Mouse (Mus musculus) midbrain, embryonic 16.5 days (tissue): ENCODE data around the gene Inpp5a. TPM values are rescaled to one million over a fixed set of nuclear protein-coding genes. Genes with fewer than 3 reads are reported as not detected.

Experiments used
- ATAC-seq: fragments of 200-750 bp; cut with Nextera tagmentation; 2 replicates; pipeline ENCODE4 v1.8.0; 2017; ENCODE audit warnings: moderate TSS enrichment
- H3K27ac ChIP-seq: fragments of 300-500 bp; sonication (generic); 2 replicates; pipeline ENCODE4 v1.5.1; 2014; ENCODE audit warnings: mild to moderate bottlenecking, low read length, mixed read lengths
- H3K27me3 ChIP-seq: fragments of 300-500 bp; sonication (generic); 2 replicates; pipeline ENCODE4 v1.6.1; 2014; ENCODE audit warnings: low read depth, low read length, mixed read lengths; ENCODE audit not compliant: control insufficient read depth, insufficient read depth
- H3K36me3 ChIP-seq: fragments of 300-500 bp; sonication (generic); 2 replicates; pipeline ENCODE4 v1.6.1; 2014; ENCODE audit warnings: mild to moderate bottlenecking, low read length, moderate library complexity, mixed read lengths; ENCODE audit not compliant: control insufficient read depth, insufficient read depth
- H3K4me1 ChIP-seq: fragments of 300-500 bp; sonication (generic); 2 replicates; pipeline ENCODE4 v1.6.1; 2014; ENCODE audit warnings: mild to moderate bottlenecking, low read length, mixed read lengths; ENCODE audit not compliant: control insufficient read depth, insufficient read depth
- H3K4me2 ChIP-seq: fragments of 300-500 bp; sonication (generic); 2 replicates; pipeline ENCODE4 v1.6.1; 2014; ENCODE audit warnings: mild to moderate bottlenecking, low read length, mixed read lengths
- H3K4me3 ChIP-seq: fragments of 300-500 bp; sonication (generic); 2 replicates; pipeline ENCODE4 v1.5.1; 2014; ENCODE audit warnings: low read depth, mild to moderate bottlenecking, low read length, moderate library complexity, mixed read lengths
- H3K9ac ChIP-seq: fragments of 300-500 bp; sonication (generic); 2 replicates; pipeline ENCODE4 v1.6.1; 2014; ENCODE audit warnings: low read depth, low read length, mixed read lengths
- H3K9me3 ChIP-seq: fragments of 300-500 bp; sonication (generic); replicated peaks from 2 replicates; pipeline ENCODE4 v1.6.1; 2014; ENCODE audit warnings: mild to moderate bottlenecking, low read length, mixed read lengths; ENCODE audit not compliant: control insufficient read depth, poor library complexity, severe bottlenecking
- WGBS: fragments of 180-500 bp; shearing (Covaris S2); extraction: QIAGEN DNeasy Blood & Tissue Kit; methylation state at CpG from one replicate; pipeline ENCODE4 v1.1.7; 2014; 5-methylcytosine and 5-hydroxymethylcytosine counted together
- polyA plus RNA-seq: library from polyadenylated mRNA; unstranded; fragments of >200 nt; fragmentation: Nextera tagmentation; extraction: Ambion mirVana; gene quantifications from 2 replicates; pipeline ENCODE4 v1.2.1, GENCODE M21; 2015

Inpp5a gene
- polyA plus RNA-seq, 1 experiment from 2014 or later: 15.3 TPM

DNA sequence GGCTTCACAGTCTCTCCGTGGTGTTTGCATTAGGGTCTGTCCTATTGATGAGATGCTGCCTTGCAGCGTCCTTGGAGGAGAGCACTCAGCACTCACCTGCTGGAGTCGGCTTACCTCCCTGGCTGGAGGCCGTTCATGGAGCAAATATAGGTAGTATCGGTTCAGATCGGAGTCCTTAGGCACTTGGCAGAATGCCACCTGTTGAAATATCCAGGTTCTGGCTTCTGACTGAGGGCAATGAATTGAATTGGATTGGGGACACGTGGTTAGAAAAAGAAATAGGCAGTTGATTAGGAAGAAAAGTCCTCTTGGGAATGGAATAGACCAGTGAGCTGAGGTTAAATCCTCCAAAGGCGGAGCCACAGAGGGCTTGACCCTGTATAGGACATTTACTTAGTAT lies 12.9 kb downstream of the Inpp5a start:
- WGBS: 93% methylated on average over 8 of the region's 8 CpGs
- Histone ChIP-seq H3K4me3 (no peak overlapping the region), H3K36me3 (no peaks in the 10 kb centered on the region), H3K4me2 (no peak overlapping the region), H3K9ac (no peak overlapping the region), H3K9me3 (no peaks in the 10 kb centered on the region), H3K4me1 (no peaks in the 10 kb centered on the region), H3K27me3 (no peaks in the 10 kb centered on the region), H3K27ac (no peak overlapping the region)
- ATAC-seq: no peak

DNA sequence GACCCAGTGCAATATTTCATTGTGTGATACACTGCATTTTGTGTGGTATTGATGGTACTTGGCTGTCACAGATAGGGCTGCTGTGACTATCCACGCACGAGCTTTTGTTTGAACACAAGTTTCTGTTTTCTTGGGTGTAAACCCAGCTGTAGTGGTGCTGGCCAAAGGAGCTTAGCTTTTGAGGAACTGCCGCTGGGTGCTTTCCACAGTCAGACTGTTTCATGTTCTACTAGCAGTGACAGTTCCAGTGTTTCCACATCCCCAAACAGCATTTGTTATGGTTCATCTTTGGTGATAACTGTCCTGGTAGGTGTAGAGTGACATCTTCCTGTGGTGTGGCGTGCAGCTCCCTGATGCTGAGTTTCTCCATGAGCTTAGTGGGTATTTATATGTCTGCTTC lies 13.8 kb downstream of the Inpp5a start:
- 92% methylated on average over 4 of the region's 4 CpGs for WGBS
- ATAC-seq: no peak
- H3K36me3 ChIP-seq: no peaks in the 10 kb centered on the region
- no peak overlapping the region for H3K4me2 ChIP-seq
- H3K4me3 ChIP-seq: no peak overlapping the region
- no peaks in the 10 kb centered on the region for H3K4me1 ChIP-seq
- H3K27me3 ChIP-seq: no peaks in the 10 kb centered on the region
- no peaks in the 10 kb centered on the region for H3K9me3 ChIP-seq
- no peak overlapping the region for H3K27ac ChIP-seq
- H3K9ac ChIP-seq: no peak overlapping the region

DNA sequence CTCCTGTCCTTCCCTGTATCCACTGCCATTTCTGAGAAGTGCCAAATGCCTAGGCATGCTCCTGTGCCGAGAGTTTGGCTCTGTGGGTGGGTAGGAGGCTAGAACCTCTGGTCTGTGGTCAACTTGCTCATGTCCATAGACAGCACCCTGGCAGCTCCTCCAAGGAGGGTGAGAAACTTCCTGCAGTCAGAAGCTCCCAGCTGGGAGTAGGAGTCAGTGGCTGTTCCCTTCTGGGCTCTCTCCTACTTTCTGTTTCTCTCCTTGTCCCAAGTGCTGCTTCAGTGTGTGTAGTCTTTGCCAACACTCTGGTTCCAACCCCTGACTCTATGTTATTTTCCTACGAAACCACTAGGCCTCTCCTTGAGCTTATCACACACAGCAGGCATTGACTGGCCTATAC lies 17.7 kb downstream of the Inpp5a start:
- Histone ChIP-seq H3K4me2 (no peak overlapping the region), H3K36me3 (no peaks in the 10 kb centered on the region), H3K4me3 (no peak overlapping the region), H3K9me3 (no peaks in the 10 kb centered on the region), H3K27ac (no peak overlapping the region), H3K4me1 (no peaks in the 10 kb centered on the region), H3K9ac (no peak overlapping the region), H3K27me3 (no peaks in the 10 kb centered on the region)
- 88% methylated on average over 2 of the region's 2 CpGs for WGBS
- ATAC-seq: no peak

DNA sequence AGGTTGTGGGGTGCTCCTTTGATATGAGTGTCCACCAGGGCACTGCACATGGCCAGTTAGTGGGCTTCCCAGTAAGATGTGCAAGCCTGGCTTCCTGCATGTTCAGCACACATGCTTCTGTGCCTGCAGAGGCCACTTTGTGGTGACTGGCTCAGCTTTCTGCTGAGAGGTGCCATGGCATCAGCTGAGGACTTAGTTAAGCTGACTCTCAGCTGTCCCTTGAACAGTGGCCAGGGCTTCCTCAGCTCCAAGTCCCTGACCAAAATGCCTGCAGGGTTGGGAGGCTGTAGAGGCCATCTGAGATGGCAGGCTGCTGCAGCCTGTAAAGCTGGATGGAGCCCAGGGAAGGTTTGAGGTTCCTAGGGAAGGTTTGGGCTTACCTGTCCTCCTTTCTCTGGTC lies 19.1 kb downstream of the Inpp5a start:
- no peaks in the 10 kb centered on the region for H3K9me3 ChIP-seq

DNA sequence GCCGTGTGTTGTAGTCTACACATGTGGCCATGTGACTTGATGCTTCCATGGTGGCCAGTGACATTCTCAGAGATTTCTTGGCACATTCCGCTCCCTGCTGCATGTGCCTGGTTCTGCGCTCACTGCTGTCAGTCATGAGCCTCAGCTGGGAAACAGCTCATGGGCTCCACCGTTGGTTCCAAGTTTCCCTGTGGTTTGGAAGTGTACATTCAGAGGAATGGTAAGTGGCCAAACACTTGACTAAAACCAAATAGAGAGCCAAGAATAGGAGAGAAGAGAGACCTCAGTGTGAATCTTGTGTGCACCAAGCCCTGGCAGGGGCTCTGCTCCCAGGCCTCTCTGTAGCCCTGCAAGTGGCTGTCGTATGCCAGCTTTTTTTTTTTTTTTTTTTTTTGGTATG lies 21.0 kb downstream of the Inpp5a start:
- no peaks in the 10 kb centered on the region for H3K9me3 ChIP-seq
- ATAC-seq: no peak
- no peaks in the 10 kb centered on the region for H3K27me3 ChIP-seq
- no peak overlapping the region for H3K9ac ChIP-seq
- no peaks in the 10 kb centered on the region for H3K36me3 ChIP-seq
- 80% methylated on average over 5 of the region's 5 CpGs for WGBS
- H3K4me1 ChIP-seq: no peaks in the 10 kb centered on the region
- H3K27ac ChIP-seq: no peak overlapping the region
- H3K4me2 ChIP-seq: no peak overlapping the region
- H3K4me3 ChIP-seq: no peak overlapping the region

More for the DNA sequence above, 19.1 kb downstream of the Inpp5a start:
- Histone ChIP-seq H3K4me2 (no peak overlapping the region), H3K27ac (no peak overlapping the region), H3K4me3 (no peak overlapping the region), H3K4me1 (no peaks in the 10 kb centered on the region), H3K9ac (no peak overlapping the region), H3K27me3 (no peaks in the 10 kb centered on the region), H3K36me3 (no peaks in the 10 kb centered on the region)
- no peak for ATAC-seq

DNA sequence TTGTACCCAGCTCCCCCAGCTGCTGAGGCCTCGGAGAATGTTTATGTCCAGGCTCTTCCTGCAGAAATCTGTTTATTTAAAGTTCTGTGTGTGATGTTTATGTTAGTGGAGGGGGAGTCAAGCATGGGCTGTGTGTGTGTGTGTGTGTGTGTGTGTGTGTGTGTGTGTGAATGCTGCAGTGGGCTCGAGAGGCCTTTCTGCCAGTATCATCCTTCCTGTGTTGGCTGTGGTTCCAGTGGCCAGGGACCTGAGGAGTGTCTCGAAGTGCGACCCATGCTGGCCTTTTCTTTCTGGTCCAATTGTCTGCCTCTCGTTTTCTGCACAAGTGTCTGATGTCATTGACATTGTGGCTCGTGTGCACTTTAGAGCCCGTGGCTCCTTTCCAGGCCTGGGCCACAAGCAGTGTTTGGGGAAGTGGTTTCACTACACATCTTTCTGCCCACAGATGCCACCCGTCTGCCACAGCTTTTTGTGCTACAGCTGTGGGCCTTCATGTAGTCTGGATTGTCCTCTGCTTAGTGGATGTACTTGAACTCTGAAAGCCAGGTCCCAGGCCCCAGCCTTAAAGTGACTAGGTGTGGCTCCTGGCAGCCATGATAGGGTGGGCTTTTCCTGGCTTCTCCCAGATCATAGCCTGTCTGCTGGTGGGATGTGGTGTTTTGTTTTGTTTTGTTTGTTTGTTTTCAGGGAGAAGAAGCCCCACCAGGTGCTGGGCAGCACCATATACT lies 23.5 kb downstream of the Inpp5a start:
- Histone ChIP-seq H3K4me1 (no peaks in the 10 kb centered on the region), H3K9me3 (no peaks in the 10 kb centered on the region), H3K27ac (no peak overlapping the region), H3K9ac (no peak overlapping the region), H3K36me3 (no peaks in the 10 kb centered on the region), H3K4me2 (no peak overlapping the region), H3K4me3 (no peak overlapping the region), H3K27me3 (no peaks in the 10 kb centered on the region)
- ATAC-seq: no peak
- 62% methylated on average over 8 of the region's 8 CpGs for WGBS

DNA sequence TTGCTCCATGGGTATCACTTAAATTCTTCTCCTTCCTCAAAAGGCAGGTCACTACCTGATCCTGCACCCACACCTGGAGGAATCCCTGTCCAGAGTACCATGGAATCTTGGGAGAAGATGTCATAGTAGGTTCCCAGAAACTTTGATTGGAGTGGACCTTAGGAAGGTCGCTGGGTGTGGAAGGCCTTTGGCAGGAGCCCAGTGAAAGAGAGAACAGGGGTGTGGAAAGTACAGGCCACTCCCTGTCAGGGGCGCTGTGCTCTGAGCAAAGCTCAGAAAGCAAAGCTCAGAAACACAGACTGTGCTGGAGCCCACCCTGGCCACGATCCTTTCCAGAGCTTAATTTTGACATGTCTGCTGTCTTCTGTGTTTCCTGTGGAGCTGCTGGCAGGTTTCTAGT lies 24.5 kb downstream of the Inpp5a start:
- Histone ChIP-seq H3K4me1 (no peaks in the 10 kb centered on the region), H3K9ac (no peak overlapping the region), H3K4me3 (no peak overlapping the region), H3K27me3 (no peaks in the 10 kb centered on the region), H3K27ac (no peak overlapping the region), H3K36me3 (no peaks in the 10 kb centered on the region), H3K9me3 (no peaks in the 10 kb centered on the region), H3K4me2 (no peak overlapping the region)
- 81% methylated on average over 3 of the region's 3 CpGs for WGBS
- no peak for ATAC-seq

DNA sequence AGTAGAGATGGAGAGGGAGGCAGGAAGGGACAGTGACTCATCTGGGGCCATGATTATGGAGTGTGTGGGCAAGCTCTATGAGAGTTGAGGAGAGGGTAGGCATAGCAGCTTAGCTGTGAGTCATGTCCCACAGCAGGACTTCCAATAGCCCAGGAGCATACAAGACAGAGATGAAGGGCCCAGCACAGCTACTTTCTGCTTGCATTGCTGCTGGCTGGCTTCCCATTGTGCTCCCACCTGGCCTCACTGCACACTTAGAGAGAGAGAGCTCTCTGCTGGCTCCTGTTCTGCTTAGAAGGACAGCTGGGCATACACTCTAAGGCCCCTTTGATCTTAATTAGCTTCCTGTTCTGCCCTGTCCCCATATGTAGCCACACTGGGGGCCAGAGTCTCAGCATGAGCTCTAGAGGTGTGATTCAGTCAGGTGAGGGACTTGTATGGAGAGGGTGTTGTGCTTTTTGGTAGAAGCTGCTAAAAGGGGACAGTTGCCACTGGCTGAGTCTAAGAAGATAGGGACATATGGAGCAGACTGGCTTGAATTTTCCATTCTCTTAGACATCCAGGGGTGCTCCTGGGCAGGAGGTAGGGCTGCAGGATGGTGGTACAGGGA lies 26.8 kb downstream of the Inpp5a start:
- Histone ChIP-seq H3K4me3 (no peak overlapping the region), H3K27me3 (no peaks in the 10 kb centered on the region), H3K4me1 (no peaks in the 10 kb centered on the region), H3K36me3 (no peaks in the 10 kb centered on the region), H3K9ac (no peak overlapping the region), H3K9me3 (no peaks in the 10 kb centered on the region), H3K4me2 (no peak overlapping the region), H3K27ac (no peak overlapping the region)
- no peak for ATAC-seq

DNA sequence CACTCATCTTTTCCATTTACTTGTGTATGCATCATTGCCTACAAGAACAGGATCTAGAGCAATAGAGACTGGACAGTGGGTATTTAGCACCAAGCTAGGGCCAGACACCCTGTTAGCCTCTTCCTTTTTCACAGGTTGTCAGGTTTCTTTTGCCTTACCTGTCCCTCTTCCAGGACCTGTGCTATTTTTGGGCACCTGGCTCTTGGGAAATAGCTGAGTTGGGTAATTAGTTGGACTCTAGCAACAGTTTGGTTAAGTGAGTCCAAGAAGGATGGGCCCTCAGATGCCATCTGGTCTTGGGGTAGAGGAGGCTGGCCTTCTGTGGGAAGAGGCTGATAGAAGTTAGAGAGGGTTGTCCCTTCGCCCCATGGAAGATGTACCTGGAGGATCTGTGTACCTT lies 29.5 kb downstream of the Inpp5a start:
- H3K9ac ChIP-seq: no peak overlapping the region

More for the DNA sequence above, 29.5 kb downstream of the Inpp5a start:
- no peak overlapping the region for H3K4me2 ChIP-seq
- 100% methylated on average over 1 of the region's 1 CpGs for WGBS
- H3K4me3 ChIP-seq: no peak overlapping the region
- no peaks in the 10 kb centered on the region for H3K36me3 ChIP-seq
- no peak overlapping the region for H3K27ac ChIP-seq
- H3K9me3 ChIP-seq: no peaks in the 10 kb centered on the region
- ATAC-seq: no peak
- no peaks in the 10 kb centered on the region for H3K4me1 ChIP-seq
- H3K27me3 ChIP-seq: no peaks in the 10 kb centered on the region
